Mouse (Mus musculus) heart, adult 2 months (tissue): ENCODE results near the gene Blm. TPM values are rescaled to one million over a fixed set of nuclear protein-coding genes. Genes with fewer than 3 reads are reported as not detected.
A peak's percentile ranks its signal among the peaks of the same experiment; 100 is the strongest.

ENCODE experiments used
- DNase-seq, 2 experiments: peaks; one replicate each; pipeline ENCODE4 v3.0.0; 2021
- H3K27ac ChIP-seq: fragments of 200-600 bp; 2 replicates; pipeline ENCODE4 v1.8.1; 2022
- H3K27me3 ChIP-seq: fragments of 200-500 bp; 2 replicates; pipeline ENCODE4 v1.6.1; 2012; ENCODE audit warnings: mild to moderate bottlenecking, low read length, inconsistent platforms, mixed read lengths; ENCODE audit not compliant: control insufficient read depth, insufficient read depth
- H3K36me3 ChIP-seq: fragments of 200-500 bp; 2 replicates; pipeline ENCODE4 v1.6.1; 2012; ENCODE audit warnings: low read length, inconsistent platforms; ENCODE audit not compliant: control insufficient read depth, insufficient read depth
- H3K4me1 ChIP-seq: fragments of 200-500 bp; 2 replicates; pipeline ENCODE4 v1.6.1; 2011; ENCODE audit warnings: low read length; ENCODE audit not compliant: control insufficient read depth, insufficient read depth
- H3K4me3 ChIP-seq: fragments of 200-600 bp; 2 replicates; pipeline ENCODE4 v1.8.1; 2022
- H3K79me2 ChIP-seq: fragments of 200-500 bp; replicated peaks from 2 replicates; pipeline ENCODE4 v1.6.1; 2012; ENCODE audit warnings: mild to moderate bottlenecking, inconsistent platforms, low read length, moderate library complexity, mixed read lengths; ENCODE audit not compliant: control insufficient read depth, insufficient read depth
- H3K9ac ChIP-seq: fragments of 200-500 bp; 2 replicates; pipeline ENCODE4 v1.6.1; 2012; ENCODE audit warnings: low read depth, mild to moderate bottlenecking, control low read depth, inconsistent platforms, low read length, mixed read lengths
- CTCF ChIP-seq: fragments of 200-600 bp; IDR thresholded peaks from 2 replicates; pipeline ENCODE4 v1.8.1; 2022; ENCODE audit warnings: antibody characterized with exemption, mild to moderate bottlenecking, moderate library complexity
- EP300 ChIP-seq: fragments of 200-500 bp; IDR thresholded peaks from 2 replicates; pipeline ENCODE4 v1.6.1; 2011; ENCODE audit warnings: low read depth, low read length, control low read depth; ENCODE audit not compliant: insufficient read depth
- POLR2A ChIP-seq: fragments of 200-500 bp; IDR thresholded peaks from 2 replicates; pipeline ENCODE4 v1.6.1; 2011; ENCODE audit warnings: mild to moderate bottlenecking, low read depth, low read length, control low read depth; ENCODE audit not compliant: insufficient read depth
- WGBS: fragments of 180-500 bp; shearing (Covaris S2); methylation state at CpG from one replicate; pipeline ENCODE4 v1.1.7; 2018; 5-methylcytosine and 5-hydroxymethylcytosine counted together
- intact Hi-C: fragments of 180-260 bp; cut with DNase I; formaldehyde crosslinking; loops from one replicate; pipeline ENCODE4 v1.15.1; 2025
- polyA plus RNA-seq: library from polyadenylated mRNA; depleted of rRNA; stranded (reverse); fragments of >200 nt; gene quantifications from 2 replicates; pipeline ENCODE4 v1.2.3, GENCODE M21; 2012
- total RNA-seq, 2 experiments: library from RNA; stranded (reverse); gene quantifications; 2 replicates each; pipeline ENCODE4 v1.2.3; 2021

Blm gene
- total and polyA plus RNA-seq, 3 experiments: 0.59 to 1.3 (median 0.91) TPM

GRCm38 (mm10) chr7:80468851-80469250, 66.1 kb downstream of the Blm start:
- Histone ChIP-seq H3K27me3 (no peaks in the 10 kb centered on the region), H3K36me3 (peaks cover 2% of the 10 kb centered on the region), H3K4me1 (no peaks in the 10 kb centered on the region), H3K79me2 (no peaks in the 10 kb centered on the region), H3K9ac (no peak overlapping the region), H3K27ac (peak overlapping the region; percentile 42), H3K4me3 (no peak overlapping the region)
- intact Hi-C loops: no loop called here
- TF ChIP-seq POLR2A (no peak), EP300 (no peak), CTCF (no peak)
- DNase-seq: no peak
- WGBS: 36% methylated on average over 2 of the region's 2 CpGs

DNA sequence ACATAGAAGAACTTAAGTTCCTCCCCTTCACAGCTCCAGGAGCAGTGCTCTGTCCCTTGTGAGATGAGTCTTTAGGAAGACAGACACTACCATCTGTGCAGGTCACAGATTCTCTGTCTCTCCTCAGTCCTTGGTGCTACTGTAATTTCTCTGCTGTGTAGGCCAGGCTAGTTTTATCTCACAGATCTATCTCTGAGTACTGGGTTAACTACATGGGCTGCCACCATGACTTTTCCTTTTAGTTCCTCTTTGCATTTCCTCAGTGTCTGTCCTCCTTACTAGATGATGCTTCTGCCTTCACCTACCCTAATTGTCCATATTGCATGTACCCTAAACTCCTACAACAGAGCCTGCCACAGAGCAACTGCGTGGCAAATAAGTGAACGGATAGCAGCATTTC, 67.6 kb downstream of the Blm start:
- Histone ChIP-seq H3K79me2 (no peaks in the 10 kb centered on the region), H3K9ac (no peak overlapping the region), H3K27ac (no peak overlapping the region), H3K4me3 (no peak overlapping the region), H3K27me3 (no peaks in the 10 kb centered on the region), H3K36me3 (peaks cover 2% of the 10 kb centered on the region), H3K4me1 (no peaks in the 10 kb centered on the region)
- TF ChIP-seq POLR2A (no peak), CTCF (no peak), EP300 (no peak)
- intact Hi-C loops: no loop called here
- WGBS: 95% methylated on average over 2 of the region's 2 CpGs
- no peak for DNase-seq

GRCm38 (mm10) chr7:80464831-80465230, 70.1 kb downstream of the Blm start:
- Histone ChIP-seq H3K9ac (no peak overlapping the region), H3K4me3 (no peak overlapping the region), H3K27ac (no peak overlapping the region), H3K36me3 (peaks cover 2% of the 10 kb centered on the region), H3K4me1 (0 out of 2 replicates have a peak, but pooled peaks cover 2% of the 10 kb centered on the region), H3K27me3 (no peaks in the 10 kb centered on the region), H3K79me2 (no peaks in the 10 kb centered on the region)
- TF ChIP-seq CTCF: no peak
- no peak for TF ChIP-seq POLR2A
- TF ChIP-seq EP300: no peak
- DNase-seq: no peak
- WGBS: 72% methylated on average over 5 of the region's 5 CpGs
- intact Hi-C loops: no loop called here

GRCm38 (mm10) chr7:80461891-80462290, 73.0 kb downstream of the Blm start:
- no peak overlapping the region for H3K4me3 ChIP-seq
- no peaks in the 10 kb centered on the region for H3K79me2 ChIP-seq
- H3K36me3 ChIP-seq: no peaks in the 10 kb centered on the region
- TF ChIP-seq EP300 (no peak), CTCF (no peak), POLR2A (no peak)
- intact Hi-C loops: no loop called here
- no peak overlapping the region for H3K27ac ChIP-seq
- no peak overlapping the region for H3K9ac ChIP-seq
- H3K27me3 ChIP-seq: no peaks in the 10 kb centered on the region
- peaks cover 10% of the 10 kb centered on the region for H3K4me1 ChIP-seq
- 75% methylated on average over 7 of the region's 7 CpGs for WGBS
- DNase-seq: no peak

- no peaks in the 10 kb centered on the region for H3K36me3 ChIP-seq
- intact Hi-C loops: no loop called here
These were observed 74.0 kb downstream of the Blm start for GRCm38 (mm10) chr7:80460892-80461291.

DNA sequence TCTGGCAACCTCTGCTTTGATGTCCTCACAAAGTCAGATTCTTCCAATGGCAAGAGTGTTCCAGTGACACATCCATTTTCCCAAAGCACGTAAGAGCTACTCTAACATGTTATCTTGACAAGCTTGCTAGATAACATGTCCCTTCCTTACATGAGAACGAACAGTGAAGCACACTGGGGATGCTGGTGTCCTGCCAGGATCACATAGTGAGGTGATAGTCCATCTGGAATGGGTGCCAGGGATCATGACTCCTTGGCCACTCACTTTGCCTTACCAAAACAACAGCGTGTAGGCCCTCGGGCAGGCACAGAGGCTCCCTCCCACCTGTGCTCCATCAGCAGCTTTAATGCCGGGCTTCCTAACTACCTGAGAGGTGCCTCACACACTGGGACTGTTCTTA, 74.7 kb downstream of the Blm start:
- Histone ChIP-seq H3K27me3 (no peaks in the 10 kb centered on the region), H3K4me3 (no peak overlapping the region), H3K4me1 (peaks cover 13% of the 10 kb centered on the region), H3K9ac (no peak overlapping the region), H3K36me3 (no peaks in the 10 kb centered on the region), H3K79me2 (no peaks in the 10 kb centered on the region), H3K27ac (no peak overlapping the region)
- 52% methylated on average over 5 of the region's 5 CpGs for WGBS
- TF ChIP-seq EP300: 0 out of 2 replicates have a peak, but pooled peaks have one; percentile 43
- no peak for TF ChIP-seq CTCF
- TF ChIP-seq POLR2A: no peak
- intact Hi-C loops: no loop called here
- DNase-seq: no peak

More at GRCm38 (mm10) chr7:80460892-80461291, 74.0 kb downstream of the Blm start:
- Histone ChIP-seq H3K4me1 (peaks cover 13% of the 10 kb centered on the region), H3K79me2 (no peaks in the 10 kb centered on the region), H3K27ac (no peak overlapping the region), H3K4me3 (no peak overlapping the region), H3K9ac (no peak overlapping the region), H3K27me3 (no peaks in the 10 kb centered on the region)
- no peak for TF ChIP-seq CTCF
- TF ChIP-seq POLR2A: no peak
- no peak for TF ChIP-seq EP300
- WGBS: 71% methylated on average over 4 of the region's 4 CpGs
- DNase-seq: no peak
